Mouse (Mus musculus) stomach, embryonic 14.5 days (tissue): Measurements from ENCODE around the gene Slc6a11. TPM values are rescaled to one million over a fixed set of nuclear protein-coding genes. Genes with fewer than 3 reads are reported as not detected.

ENCODE experiments used
- ATAC-seq: fragments of 200-750 bp; cut with Nextera tagmentation; 2 replicates; pipeline ENCODE4 v1.8.0; 2017; ENCODE audit warnings: low read depth, moderate TSS enrichment; ENCODE audit not compliant: insufficient number of reproducible peaks, insufficient read depth, low FRiP score
- H3K27ac ChIP-seq: fragments of 300-500 bp; sonication (generic); 2 replicates; pipeline ENCODE4 v1.5.1; 2014; ENCODE audit warnings: mild to moderate bottlenecking, low read length, moderate library complexity, mixed read lengths
- H3K27me3 ChIP-seq: fragments of 300-500 bp; sonication (generic); 2 replicates; pipeline ENCODE4 v1.6.1; 2014; ENCODE audit warnings: low read length, control low read depth, mixed read lengths; ENCODE audit not compliant: control insufficient read depth, insufficient read depth
- H3K36me3 ChIP-seq: fragments of 300-500 bp; sonication (generic); 2 replicates; pipeline ENCODE4 v1.6.1; 2014; ENCODE audit warnings: mild to moderate bottlenecking, control low read depth, low read length, moderate library complexity, mixed read lengths; ENCODE audit not compliant: control insufficient read depth, insufficient read depth
- H3K4me1 ChIP-seq: fragments of 300-500 bp; sonication (generic); 2 replicates; pipeline ENCODE4 v1.6.1; 2014; ENCODE audit warnings: low read length, control low read depth, mixed read lengths; ENCODE audit not compliant: control insufficient read depth, insufficient read depth
- H3K4me2 ChIP-seq: fragments of 300-500 bp; sonication (generic); replicated peaks from 2 replicates; pipeline ENCODE4 v1.6.1; 2014; ENCODE audit warnings: low read depth, low read length, control low read depth
- H3K4me3 ChIP-seq: fragments of 300-500 bp; sonication (generic); 2 replicates; pipeline ENCODE4 v1.5.1; 2014; ENCODE audit warnings: low read depth, low read length, control low read depth
- H3K9ac ChIP-seq: fragments of 300-500 bp; sonication (generic); replicated peaks from 2 replicates; pipeline ENCODE4 v1.6.1; 2014; ENCODE audit warnings: low read depth, mild to moderate bottlenecking, control low read depth, low read length, moderate library complexity, mixed read lengths
- H3K9me3 ChIP-seq: fragments of 300-500 bp; sonication (generic); 2 replicates; pipeline ENCODE4 v1.6.1; 2016; ENCODE audit warnings: low read depth, low read length, control low read depth; ENCODE audit not compliant: control insufficient read depth
- WGBS: fragments of 180-500 bp; shearing (Covaris S2); extraction: QIAGEN DNeasy Blood & Tissue Kit; methylation state at CpG from one replicate; pipeline ENCODE4 v1.1.7; 2014; 5-methylcytosine and 5-hydroxymethylcytosine counted together
- polyA plus RNA-seq: library from polyadenylated mRNA; unstranded; fragments of >200 nt; fragmentation: Nextera tagmentation; extraction: Ambion mirVana; gene quantifications from 2 replicates; pipeline ENCODE4 v1.2.1, GENCODE M21; 2014

The Slc6a11 gene
- polyA plus RNA-seq, 1 experiment from 2014 or later: 0.42 TPM

GRCm38 (mm10) chr6:114132472-114132871 is 1.4 kb downstream of the Slc6a11 start:
- Histone ChIP-seq H3K27ac (no peak overlapping the region), H3K4me1 (peaks cover 3% of the 10 kb centered on the region; the same call in 1 of the 2 replicates), H3K9ac (no peak overlapping the region), H3K4me3 (no peak overlapping the region), H3K4me2 (no peak overlapping the region), H3K27me3 (peaks cover 22% of the 10 kb centered on the region), H3K36me3 (no peaks in the 10 kb centered on the region), H3K9me3 (no peaks in the 10 kb centered on the region)
- no peak for ATAC-seq
- WGBS: 72% methylated on average over 3 of the region's 3 CpGs

GRCm38 (mm10) chr6:114132916-114133315 is 1.9 kb downstream of the Slc6a11 start:
- H3K27ac ChIP-seq: no peak overlapping the region
- H3K4me1 ChIP-seq: peaks cover 3% of the 10 kb centered on the region; the same call in 1 of the 2 replicates
- H3K4me2 ChIP-seq: no peak overlapping the region
- H3K9me3 ChIP-seq: no peaks in the 10 kb centered on the region
- H3K9ac ChIP-seq: no peak overlapping the region
- no peak for ATAC-seq
- no peaks in the 10 kb centered on the region for H3K36me3 ChIP-seq
- H3K4me3 ChIP-seq: no peak overlapping the region
- H3K27me3 ChIP-seq: peaks cover 22% of the 10 kb centered on the region
- 78% methylated on average over 8 of the region's 8 CpGs for WGBS

GRCm38 (mm10) chr6:114138970-114139369 is 7.9 kb downstream of the Slc6a11 start:
- no peaks in the 10 kb centered on the region for H3K9me3 ChIP-seq
- H3K4me2 ChIP-seq: no peak overlapping the region
- H3K36me3 ChIP-seq: no peaks in the 10 kb centered on the region
- ATAC-seq: no peak
- H3K27me3 ChIP-seq: 0 out of 2 replicates have a peak, but pooled peaks cover 2% of the 10 kb centered on the region
- no peak overlapping the region for H3K4me3 ChIP-seq
- 85% methylated on average over 8 of the region's 8 CpGs for WGBS
- no peak overlapping the region for H3K9ac ChIP-seq
- no peak overlapping the region for H3K27ac ChIP-seq
- H3K4me1 ChIP-seq: no peaks in the 10 kb centered on the region

- no peak for ATAC-seq
- Histone ChIP-seq H3K4me3 (no peak overlapping the region), H3K4me1 (no peaks in the 10 kb centered on the region), H3K27me3 (no peaks in the 10 kb centered on the region), H3K4me2 (no peak overlapping the region), H3K36me3 (no peaks in the 10 kb centered on the region), H3K9me3 (no peaks in the 10 kb centered on the region), H3K9ac (no peak overlapping the region), H3K27ac (no peak overlapping the region)
- WGBS: 55% methylated on average over 3 of the region's 3 CpGs
Observed at GRCm38 (mm10) chr6:114141481-114141880, 10.4 kb downstream of the Slc6a11 start.

- Histone ChIP-seq H3K27ac (no peak overlapping the region), H3K9ac (no peak overlapping the region), H3K36me3 (no peaks in the 10 kb centered on the region), H3K4me3 (no peak overlapping the region), H3K4me1 (no peaks in the 10 kb centered on the region), H3K9me3 (no peaks in the 10 kb centered on the region), H3K27me3 (no peaks in the 10 kb centered on the region), H3K4me2 (no peak overlapping the region)
- 87% methylated on average over 11 of the region's 11 CpGs for WGBS
- no peak for ATAC-seq
Observed at GRCm38 (mm10) chr6:114142480-114142879, 11.4 kb downstream of the Slc6a11 start.

GRCm38 (mm10) chr6:114143544-114143943 is 12.5 kb downstream of the Slc6a11 start:
- H3K9me3 ChIP-seq: no peaks in the 10 kb centered on the region
- H3K4me3 ChIP-seq: no peak overlapping the region
- H3K27ac ChIP-seq: no peak overlapping the region
- H3K9ac ChIP-seq: no peak overlapping the region
- H3K27me3 ChIP-seq: no peaks in the 10 kb centered on the region
- WGBS: 59% methylated on average over 2 of the region's 2 CpGs
- ATAC-seq: no peak
- no peak overlapping the region for H3K4me2 ChIP-seq
- no peaks in the 10 kb centered on the region for H3K36me3 ChIP-seq
- no peaks in the 10 kb centered on the region for H3K4me1 ChIP-seq

- ATAC-seq: no peak
- Histone ChIP-seq H3K27ac (no peak overlapping the region), H3K4me1 (no peaks in the 10 kb centered on the region), H3K36me3 (no peaks in the 10 kb centered on the region), H3K4me3 (no peak overlapping the region), H3K4me2 (no peak overlapping the region), H3K9me3 (no peaks in the 10 kb centered on the region), H3K9ac (no peak overlapping the region), H3K27me3 (no peaks in the 10 kb centered on the region)
- WGBS: 74% methylated on average over 6 of the region's 6 CpGs
Observed at GRCm38 (mm10) chr6:114144447-114145105, 13.5 kb downstream of the Slc6a11 start.

- H3K9ac ChIP-seq: no peak overlapping the region
- no peaks in the 10 kb centered on the region for H3K9me3 ChIP-seq
- H3K36me3 ChIP-seq: no peaks in the 10 kb centered on the region
- no peaks in the 10 kb centered on the region for H3K27me3 ChIP-seq
- H3K4me2 ChIP-seq: no peak overlapping the region
- 80% methylated on average over 6 of the region's 6 CpGs for WGBS
- no peak overlapping the region for H3K27ac ChIP-seq
- H3K4me3 ChIP-seq: no peak overlapping the region
- no peaks in the 10 kb centered on the region for H3K4me1 ChIP-seq
- no peak for ATAC-seq
Observed at GRCm38 (mm10) chr6:114145650-114146329, 14.7 kb downstream of the Slc6a11 start.
